ENCODE assay signal across 8 mouse cellular contexts in the genomic region with DNA sequence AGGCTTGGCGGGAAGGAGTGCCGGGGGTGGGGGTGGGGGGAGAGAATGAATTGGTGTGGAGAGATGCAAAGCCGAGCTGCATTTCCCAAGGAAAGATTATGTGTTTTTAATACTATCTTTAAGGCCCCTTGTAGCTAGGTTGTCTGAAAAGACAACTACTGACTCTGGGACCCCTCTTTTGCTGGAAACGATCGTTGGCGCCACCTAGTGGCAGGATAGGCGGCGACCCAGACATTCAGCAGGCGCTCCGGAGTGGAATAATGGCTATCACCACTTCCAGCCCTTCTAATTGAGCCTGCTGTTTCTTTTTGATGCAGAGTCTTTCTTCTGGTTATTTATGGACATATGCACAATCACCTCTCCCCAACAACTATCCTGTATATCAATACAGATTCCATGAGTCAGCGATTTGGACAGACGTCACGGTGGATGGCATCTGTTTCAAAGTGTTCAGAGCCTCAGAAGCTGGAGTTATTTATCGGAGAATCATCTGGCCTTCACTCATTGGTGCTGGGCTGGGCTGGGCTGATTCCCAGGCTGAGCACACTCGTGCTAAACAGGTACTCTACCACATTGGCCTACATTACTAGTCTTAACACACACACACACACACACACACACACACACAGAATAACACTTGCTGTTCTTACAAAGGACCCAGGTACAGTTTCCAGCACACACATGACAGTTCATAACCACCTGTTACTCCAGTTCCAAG. TPM values are rescaled to one million over a fixed set of nuclear protein-coding genes. Genes with fewer than 3 reads are reported as not detected.
DNase-seq lines count a peak whose midpoint lies in the region; ATAC-seq and TF ChIP-seq lines count a peak whose summit lies in the region.

No protein-coding gene starts in this region.

- H3K27ac ChIP-seq in embryonic fibroblast, embryonic 13.5 days (ENCODE audit: insufficient read depth, low read length), result no peak overlapping the region
- no peak overlapping the region for H3K27ac ChIP-seq in heart, embryonic 16.5 days (ENCODE audit: low read length)
- H3K27ac ChIP-seq in lung, embryonic 16.5 days (ENCODE audit: low read length), result no peak overlapping the region

- peak; percentile 53 for TF ChIP-seq CTCF in embryonic fibroblast, embryonic 13.5 days (IDR thresholded peaks at IDR 0.05; ENCODE audit: borderline replicate concordance, insufficient read depth, low read length)

- WGBS in heart, embryonic 16.5 days, result 19% methylated on average over 15 of the region's 15 CpGs
- WGBS in large intestine, adult 2 months, result 24% methylated on average over 15 of the region's 15 CpGs
- 17% methylated on average over 15 of the region's 15 CpGs for WGBS in lung, embryonic 16.5 days

- no peak overlapping the region for H3K4me3 ChIP-seq in embryonic fibroblast, embryonic 13.5 days (ENCODE audit: insufficient read depth, low read length)
- no peak overlapping the region for H3K4me3 ChIP-seq in heart, embryonic 16.5 days (ENCODE audit: low read length)
- H3K4me3 ChIP-seq in lung, embryonic 16.5 days (ENCODE audit: low read length), result no peak overlapping the region

- peaks cover 25% of the 10 kb centered on the region for H3K4me1 ChIP-seq in embryonic fibroblast, embryonic 13.5 days (ENCODE audit: control insufficient read depth, insufficient read depth, low read length)
- no peaks in the 10 kb centered on the region for H3K4me1 ChIP-seq in heart, embryonic 16.5 days (ENCODE audit: control insufficient read depth, insufficient read depth, low read length)
- H3K4me1 ChIP-seq in lung, embryonic 16.5 days (replicated peaks; ENCODE audit: control insufficient read depth, insufficient read depth, low read length), result no peaks in the 10 kb centered on the region

- H3K4me2 ChIP-seq in heart, embryonic 16.5 days (ENCODE audit: low read depth, low read length), result peak overlapping the region; percentile 32; the same call in 1 of the 2 replicates
- H3K4me2 ChIP-seq in lung, embryonic 16.5 days (ENCODE audit: low read depth, low read length), result no peak overlapping the region

- ATAC-seq in heart, embryonic 16.5 days (replicated peaks; ENCODE audit: extremely low read depth, insufficient read depth, low FRiP score), result no peak
- 0 out of 2 replicates have a peak, but pooled peaks have one; percentile 49 for ATAC-seq in lung, embryonic 16.5 days (ENCODE audit: low read depth)

- no peak for TF ChIP-seq POLR2A in embryonic fibroblast, embryonic 13.5 days (IDR thresholded peaks at IDR 0.05; ENCODE audit: low read depth, low read length)

- no peaks in the 10 kb centered on the region for H3K36me3 ChIP-seq in heart, embryonic 16.5 days (ENCODE audit: control insufficient read depth, insufficient read depth)
- no peaks in the 10 kb centered on the region for H3K36me3 ChIP-seq in lung, embryonic 16.5 days (ENCODE audit: control insufficient read depth, insufficient read depth, low read length)

- DNase-seq in CD4-positive helper T cell, adult 2 months (ENCODE audit: low read depth, low spot score), result peak; percentile 35
- DNase-seq in adrenal gland, postnatal 36 days, result peak; percentile 85 to 87
- DNase-seq in large intestine, adult 2 months (ENCODE audit: low read depth, low spot score), result peak; percentile 3
- peak; percentile 75 for DNase-seq in ovary, postnatal 36 days (ENCODE audit: low spot score)
- DNase-seq in thymus, postnatal 36 days, result peak; percentile 64 to 72

- no peaks in the 10 kb centered on the region for H3K9me3 ChIP-seq in heart, embryonic 16.5 days (replicated peaks; ENCODE audit: control insufficient read depth, low read length)
- H3K9me3 ChIP-seq in lung, embryonic 16.5 days (ENCODE audit: control insufficient read depth, low read length), result no peaks in the 10 kb centered on the region

- H3K27me3 ChIP-seq in heart, embryonic 16.5 days (ENCODE audit: control insufficient read depth, insufficient read depth, low read length), result 0 out of 2 replicates have a peak, but pooled peaks cover 2% of the 10 kb centered on the region
- H3K27me3 ChIP-seq in lung, embryonic 16.5 days (ENCODE audit: control insufficient read depth, insufficient read depth, low read depth, low read length), result no peaks in the 10 kb centered on the region

- no peak overlapping the region for H3K9ac ChIP-seq in heart, embryonic 16.5 days (ENCODE audit: low read length)
- H3K9ac ChIP-seq in lung, embryonic 16.5 days (ENCODE audit: low read length), result no peak overlapping the region

RNA-seq across cellular contexts. Expression of gene Cacng6, which starts 24.9 kb away (rescaled TPM):
- total RNA-seq in adrenal gland, postnatal 36 days (2021), result not detected
- not detected in 2 replicates for polyA plus RNA-seq in embryonic fibroblast, embryonic 13.5 days (2011; ENCODE audit: insufficient read length, low read depth, missing spikeins)
- 15.5 and 18.9 TPM in 2 replicates for polyA plus RNA-seq in heart, embryonic 16.5 days (2015; fragmentation: Nextera tagmentation; extraction: Ambion mirVana)
- polyA plus RNA-seq in large intestine, adult 2 months (2012; rRNA removed), result 0.12 TPM in 1 of 2 replicates, not detected in the other
- polyA plus RNA-seq in lung, embryonic 16.5 days (2015; fragmentation: Nextera tagmentation; extraction: Ambion mirVana), result 0.19 and 0.70 TPM in 2 replicates

RNA-seq across cellular contexts. Expression of gene Tarm1, which starts 53.5 kb away (rescaled TPM):
- total RNA-seq in adrenal gland, postnatal 36 days (2021), result 1 to 10 TPM; 1.2 to 1.8 TPM
- polyA plus RNA-seq in embryonic fibroblast, embryonic 13.5 days (2011; ENCODE audit: insufficient read length, low read depth, missing spikeins), result 0.43 TPM in 1 of 2 replicates, not detected in the other
- polyA plus RNA-seq in heart, embryonic 16.5 days (2015; fragmentation: Nextera tagmentation; extraction: Ambion mirVana), result not detected in 2 replicates
- polyA plus RNA-seq in large intestine, adult 2 months (2012; rRNA removed), result 0.14 and 0.22 TPM in 2 replicates
- polyA plus RNA-seq in lung, embryonic 16.5 days (2015; fragmentation: Nextera tagmentation; extraction: Ambion mirVana), result 0.33 TPM in 1 of 2 replicates, not detected in the other

RNA-seq across cellular contexts. Expression of gene Cacng8, which starts 58.4 kb away (rescaled TPM):
- total RNA-seq in adrenal gland, postnatal 36 days (2021), result 1 to 10 TPM; 2.0 to 5.1 TPM
- polyA plus RNA-seq in embryonic fibroblast, embryonic 13.5 days (2011; ENCODE audit: insufficient read length, low read depth, missing spikeins), result 3.7 and 4.1 TPM in 2 replicates
- 0.07 and 0.46 TPM in 2 replicates for polyA plus RNA-seq in heart, embryonic 16.5 days (2015; fragmentation: Nextera tagmentation; extraction: Ambion mirVana)
- polyA plus RNA-seq in large intestine, adult 2 months (2012; rRNA removed), result 0.20 and 0.38 TPM in 2 replicates
- 0.73 and 0.79 TPM in 2 replicates for polyA plus RNA-seq in lung, embryonic 16.5 days (2015; fragmentation: Nextera tagmentation; extraction: Ambion mirVana)

Comparison
In these comparisons a context has a peak if more than half of its experiments do, and no peak if none do; other contexts are left out.
1. DNase-seq: peak in every context shown above with its lines; median percentile 86 in adrenal gland, postnatal 36 days; 75 in ovary, postnatal 36 days; 68 in thymus, postnatal 36 days; 35 in CD4-positive helper T cell, adult 2 months; 3 in large intestine, adult 2 months.